Mouse (Mus musculus) C2C12 (cell line): ENCODE data around the gene Fndc11. TPM values are rescaled to one million over a fixed set of nuclear protein-coding genes. Genes with fewer than 3 reads are reported as not detected.
A peak's percentile ranks its signal among the peaks of the same experiment; 100 is the strongest.

Experiments
- H3K27me3 ChIP-seq: one replicate; pipeline ENCODE4 v1.6.1; 2011; ENCODE audit not compliant: control insufficient read depth, insufficient read depth, insufficient read length
- H3K36me3 ChIP-seq: one replicate; pipeline ENCODE4 v1.6.1; 2011; ENCODE audit not compliant: control insufficient read depth, insufficient read depth
- H3K4me3 ChIP-seq: one replicate; pipeline ENCODE4 v1.5.1; 2011; ENCODE audit warnings: mild to moderate bottlenecking, control low read depth; ENCODE audit not compliant: poor library complexity, insufficient read depth, severe bottlenecking
- H3K79me2 ChIP-seq: one replicate; pipeline ENCODE4 v1.6.1; 2011; ENCODE audit not compliant: control insufficient read depth, insufficient read depth
- H3K79me3 ChIP-seq: one replicate; pipeline ENCODE4 v1.6.1; 2011; ENCODE audit warnings: low read depth, control low read depth
- H3ac ChIP-seq: one replicate; pipeline ENCODE3; 2011; ENCODE audit warnings: low read depth; ENCODE audit not compliant: control insufficient read depth, insufficient read length
- CEBPB ChIP-seq: IDR thresholded peaks from one replicate; pipeline ENCODE4 v1.6.1; 2011; ENCODE audit warnings: low read depth, mild to moderate bottlenecking, control low read depth, moderate library complexity
- CTCF ChIP-seq: IDR thresholded peaks from one replicate; pipeline ENCODE4 v1.5.1; 2011; ENCODE audit not compliant: control insufficient read depth, insufficient read depth, insufficient read length
- FOSL1 ChIP-seq: IDR thresholded peaks from one replicate; pipeline ENCODE4 v1.8.0; 2011; ENCODE audit warnings: mild to moderate bottlenecking, low read length; ENCODE audit not compliant: poor library complexity, insufficient read depth, severe bottlenecking
- MAX ChIP-seq: IDR thresholded peaks from one replicate; pipeline ENCODE4 v1.6.1; 2011; ENCODE audit warnings: mild to moderate bottlenecking, control low read depth
- MYOD1 ChIP-seq: IDR thresholded peaks from one replicate; pipeline ENCODE4 v1.6.1; 2011; ENCODE audit warnings: low read depth; ENCODE audit not compliant: control insufficient read depth, insufficient read length
- MYOG ChIP-seq: IDR thresholded peaks from one replicate; pipeline ENCODE4 v1.6.1; 2011; ENCODE audit not compliant: control insufficient read depth, insufficient read length; ENCODE audit errors: extremely low read depth
- USF1 ChIP-seq: IDR thresholded peaks from one replicate; pipeline ENCODE4 v1.6.1; 2011; ENCODE audit warnings: low read depth, mild to moderate bottlenecking, control low read depth, moderate library complexity
- polyA plus RNA-seq: library from polyadenylated mRNA; unstranded; fragments of >200 nt; fragmentation: generic; extraction: Trizol; gene quantifications from one replicate; pipeline ENCODE4 v1.2.1, GENCODE M21; 2012; ENCODE audit warnings: missing spikeins

Fndc11 gene
- polyA plus RNA-seq, 1 experiment: not detected

- Histone ChIP-seq H3K36me3 (peaks cover 3% of the 10 kb centered on the region), H3ac (peak within 1 kb of the TSS; percentile 89), H3K4me3 (peak within 1 kb of the TSS; percentile 53), H3K79me3 (no peaks in the 10 kb centered on the region), H3K27me3 (no peaks in the 10 kb centered on the region), H3K79me2 (no peaks in the 10 kb centered on the region)
- TF ChIP-seq MAX (no peak), USF1 (no peak), FOSL1 (no peak), CEBPB (no peak), MYOG (no peak), CTCF (no peak), MYOD1 (no peak)
Observed at GRCm38 (mm10) chr2:181241602-181242313, 21.9 kb downstream of the Fndc11 start, which contains the start of gene Helz2. Helz2 (minus strand) TSS chr2:181242027.

GRCm38 (mm10) chr2:181242314-181242665 lies 22.5 kb downstream of the Fndc11 start:
- Histone ChIP-seq H3K79me3 (no peaks in the 10 kb centered on the region), H3K36me3 (peaks cover 3% of the 10 kb centered on the region), H3K79me2 (no peaks in the 10 kb centered on the region), H3ac (no peak overlapping the region), H3K4me3 (peak overlapping the region; percentile 53), H3K27me3 (no peaks in the 10 kb centered on the region)
- TF ChIP-seq MAX (no peak), MYOG (no peak), USF1 (no peak), CTCF (no peak), FOSL1 (no peak), CEBPB (no peak), MYOD1 (no peak)

GRCm38 (mm10) chr2:181243706-181244394 lies 24.0 kb downstream of the Fndc11 start:
- no peak overlapping the region for H3K4me3 ChIP-seq
- no peaks in the 10 kb centered on the region for H3K36me3 ChIP-seq
- H3K79me2 ChIP-seq: no peaks in the 10 kb centered on the region
- no peak overlapping the region for H3ac ChIP-seq
- TF ChIP-seq MYOG (no peak), USF1 (no peak), CTCF (no peak), CEBPB (no peak), MAX (no peak), MYOD1 (no peak), FOSL1 (no peak)
- no peaks in the 10 kb centered on the region for H3K27me3 ChIP-seq
- H3K79me3 ChIP-seq: no peaks in the 10 kb centered on the region

- Histone ChIP-seq H3K79me3 (no peaks in the 10 kb centered on the region), H3K4me3 (no peak overlapping the region), H3K27me3 (no peaks in the 10 kb centered on the region), H3K79me2 (no peaks in the 10 kb centered on the region), H3ac (no peak overlapping the region), H3K36me3 (no peaks in the 10 kb centered on the region)
- TF ChIP-seq FOSL1 (no peak), USF1 (no peak), MYOG (no peak), MYOD1 (no peak), CTCF (no peak), MAX (no peak), CEBPB (no peak)
Observed at GRCm38 (mm10) chr2:181245031-181245430, 25.2 kb downstream of the Fndc11 start.

GRCm38 (mm10) chr2:181249217-181249616 lies 29.4 kb downstream of the Fndc11 start:
- TF ChIP-seq CTCF: no peak
- TF ChIP-seq USF1: no peak
- TF ChIP-seq MYOG: no peak
- TF ChIP-seq MAX: no peak
- no peak for TF ChIP-seq CEBPB
- no peak for TF ChIP-seq MYOD1
- TF ChIP-seq FOSL1: no peak
- H3K36me3 ChIP-seq: peaks cover 18% of the 10 kb centered on the region
- H3K27me3 ChIP-seq: no peaks in the 10 kb centered on the region
- no peaks in the 10 kb centered on the region for H3K79me3 ChIP-seq
- no peaks in the 10 kb centered on the region for H3K79me2 ChIP-seq
- no peak overlapping the region for H3ac ChIP-seq
- H3K4me3 ChIP-seq: no peak overlapping the region
